Mouse (Mus musculus): ENCODE data around the gene Zmiz1.

- no peak for TF ChIP-seq CTCF (IDR thresholded peaks at IDR 0.05; ENCODE audit: borderline replicate concordance, insufficient read depth, low read depth, low read length)
- TF ChIP-seq POLR2A (IDR thresholded peaks at IDR 0.05; ENCODE audit: borderline replicate concordance, insufficient read depth, low read length), result no peak
These were observed 6.4 kb upstream of the Zmiz1 start for GRCm38 (mm10) chr14:25452633-25453025.

Measured in cerebellum, adult 2 months (tissue).